Mouse (Mus musculus): Measurements from ENCODE around the gene Lamp3. TPM values are rescaled to one million over a fixed set of nuclear protein-coding genes. Genes with fewer than 3 reads are reported as not detected.

The Lamp3 gene
- polyA plus RNA-seq (2012; ENCODE audit: low replicate concordance): 0.05 and 0.07 TPM in 2 replicates

DNA sequence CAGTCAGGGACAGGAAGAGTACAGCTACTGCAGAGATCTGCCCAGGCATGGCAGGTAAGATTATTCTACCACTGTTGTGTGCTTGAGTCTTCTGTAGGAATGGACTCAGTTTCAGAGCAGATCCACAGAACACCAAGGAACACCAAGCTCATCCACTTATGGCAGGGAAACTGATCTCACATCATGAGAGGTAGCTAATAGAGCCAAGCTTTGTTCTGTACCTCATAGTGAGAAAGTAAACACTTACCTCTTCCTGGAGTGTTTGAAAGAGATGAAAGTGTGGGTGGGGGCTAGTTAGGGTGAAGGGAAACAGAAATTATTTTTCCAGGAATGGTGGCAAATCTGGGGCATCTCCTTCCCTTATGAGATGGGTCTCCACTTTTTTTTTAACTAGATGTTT, at the start of gene Lamp3:
Gene Lamp3 (minus strand): TSS at position 160 of the 400 bp plus-strand sequence.

GRCm38 (mm10) chr16:19629816-19630215, 76.4 kb downstream of the Lamp3 start, which contains the start of gene Olfr171:
Gene Olfr171 (minus strand): TSS chr16:19629916.

DNA sequence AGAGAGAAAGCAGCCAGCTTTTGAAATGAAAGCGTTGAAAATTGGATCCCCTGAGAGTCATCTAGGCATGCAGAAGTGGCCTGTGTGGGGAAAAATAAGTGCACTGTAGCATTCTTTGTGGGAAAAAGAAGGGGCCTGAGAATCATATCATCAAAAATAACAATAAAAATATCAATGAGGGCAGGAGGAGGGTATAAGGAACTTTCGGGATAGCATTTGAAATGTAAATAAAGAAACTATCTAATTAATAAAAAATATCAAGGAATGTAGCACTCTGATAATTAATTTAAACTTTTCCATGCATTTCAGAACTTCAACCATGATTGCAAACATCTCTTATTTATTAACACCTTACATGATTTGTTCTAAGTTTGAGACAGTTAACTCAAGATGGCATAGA, 94.4 kb downstream of the Lamp3 start, which contains the start of gene Olfr170:
Gene Olfr170 (minus strand): TSS at position 101 of the 400 bp plus-strand sequence.

Other genes starting within 250 kb of the Lamp3 start
- gene Olfr166, start 222.7 kb downstream of the Lamp3 start, polyA plus RNA-seq (2012; ENCODE audit: low replicate concordance): not detected in 2 replicates
- 0.02 TPM in 1 of 2 replicates, not detected in the other for gene Olfr167, start 184.1 kb downstream of the Lamp3 start, polyA plus RNA-seq (2012; ENCODE audit: low replicate concordance)
- not detected in 2 replicates for gene Olfr168, start 170.8 kb downstream of the Lamp3 start, polyA plus RNA-seq (2012; ENCODE audit: low replicate concordance)
- not detected in 2 replicates for gene Olfr169, start 134.6 kb downstream of the Lamp3 start, polyA plus RNA-seq (2012; ENCODE audit: low replicate concordance)
- not detected in 2 replicates for gene Olfr170, start 94.5 kb downstream of the Lamp3 start, polyA plus RNA-seq (2012; ENCODE audit: low replicate concordance)
- not detected in 2 replicates for gene Olfr171, start 76.5 kb downstream of the Lamp3 start, polyA plus RNA-seq (2012; ENCODE audit: low replicate concordance)
- gene B3gnt5, start 53.8 kb upstream of the Lamp3 start, polyA plus RNA-seq (2012; ENCODE audit: low replicate concordance): 2.0 and 3.1 TPM in 2 replicates